Mouse (Mus musculus) heart, embryonic 13.5 days (tissue): Measurements from ENCODE around the gene Rsg1. TPM values are rescaled to one million over a fixed set of nuclear protein-coding genes. Genes with fewer than 3 reads are reported as not detected.

Source experiments
- ATAC-seq: fragments of 200-750 bp; cut with Nextera tagmentation; 2 replicates; pipeline ENCODE4 v1.8.0; 2017; ENCODE audit warnings: moderate TSS enrichment; ENCODE audit not compliant: insufficient number of reproducible peaks, low FRiP score, low TSS enrichment; ENCODE audit errors: extremely low read depth
- H3K27ac ChIP-seq: fragments of 300-500 bp; sonication (generic); replicated peaks from 2 replicates; pipeline ENCODE4 v1.5.1; 2015; ENCODE audit warnings: moderate library complexity, mild to moderate bottlenecking, inconsistent platforms
- H3K27me3 ChIP-seq: fragments of 300-500 bp; sonication (generic); replicated peaks from 2 replicates; pipeline ENCODE4 v1.6.1; 2015; ENCODE audit warnings: mild to moderate bottlenecking, inconsistent platforms
- H3K36me3 ChIP-seq: fragments of 300-500 bp; sonication (generic); 2 replicates; pipeline ENCODE4 v1.6.1; 2015; ENCODE audit warnings: mild to moderate bottlenecking, inconsistent platforms
- H3K4me1 ChIP-seq: fragments of 300-500 bp; sonication (generic); 2 replicates; pipeline ENCODE4 v1.6.1; 2015; ENCODE audit warnings: inconsistent platforms
- H3K4me2 ChIP-seq: fragments of 300-500 bp; sonication (generic); 2 replicates; pipeline ENCODE4 v1.6.1; 2015; ENCODE audit warnings: inconsistent platforms, mild to moderate bottlenecking, moderate library complexity
- H3K4me3 ChIP-seq: fragments of 300-500 bp; sonication (generic); 2 replicates; pipeline ENCODE4 v1.5.1; 2015; ENCODE audit warnings: moderate library complexity, mild to moderate bottlenecking, inconsistent platforms
- H3K9ac ChIP-seq: fragments of 300-500 bp; sonication (generic); 2 replicates; pipeline ENCODE4 v1.6.1; 2015; ENCODE audit warnings: inconsistent platforms, mild to moderate bottlenecking, moderate library complexity
- H3K9me3 ChIP-seq: fragments of 300-500 bp; sonication (generic); 2 replicates; pipeline ENCODE4 v1.6.1; 2016; ENCODE audit warnings: inconsistent platforms
- WGBS: fragments of 180-500 bp; shearing (Covaris S2); methylation state at CpG from one replicate; pipeline ENCODE4 v1.1.7; 2015; ENCODE audit warnings: mixed read lengths; 5-methylcytosine and 5-hydroxymethylcytosine counted together
- polyA plus RNA-seq: library from polyadenylated mRNA; unstranded; fragments of >200 nt; fragmentation: Nextera tagmentation; extraction: Ambion mirVana; gene quantifications from 2 replicates; pipeline ENCODE4 v1.2.1, GENCODE M21; 2015

Rsg1 gene
- polyA plus RNA-seq, 1 experiment from 2014 or later: 2.3 TPM

- Histone ChIP-seq H3K9me3 (no peaks in the 10 kb centered on the region), H3K4me3 (no peak overlapping the region), H3K36me3 (no peaks in the 10 kb centered on the region), H3K27me3 (no peaks in the 10 kb centered on the region), H3K4me2 (no peak overlapping the region), H3K4me1 (peaks cover 15% of the 10 kb centered on the region), H3K27ac (0 out of 2 replicates have a peak overlapping the region, but pooled peaks have one; percentile 26), H3K9ac (peak overlapping the region; percentile 53; the same call in 1 of the 2 replicates)
- WGBS: 83% methylated on average over 9 of the region's 9 CpGs
- no peak for ATAC-seq
Measured at GRCm38 (mm10) chr4:141212892-141213291, 864 bp upstream of the Rsg1 start.

- WGBS: 56% methylated on average over 2 of the region's 2 CpGs
Measured at GRCm38 (mm10) chr4:141213342-141213741, 414 bp upstream of the Rsg1 start.

DNA sequence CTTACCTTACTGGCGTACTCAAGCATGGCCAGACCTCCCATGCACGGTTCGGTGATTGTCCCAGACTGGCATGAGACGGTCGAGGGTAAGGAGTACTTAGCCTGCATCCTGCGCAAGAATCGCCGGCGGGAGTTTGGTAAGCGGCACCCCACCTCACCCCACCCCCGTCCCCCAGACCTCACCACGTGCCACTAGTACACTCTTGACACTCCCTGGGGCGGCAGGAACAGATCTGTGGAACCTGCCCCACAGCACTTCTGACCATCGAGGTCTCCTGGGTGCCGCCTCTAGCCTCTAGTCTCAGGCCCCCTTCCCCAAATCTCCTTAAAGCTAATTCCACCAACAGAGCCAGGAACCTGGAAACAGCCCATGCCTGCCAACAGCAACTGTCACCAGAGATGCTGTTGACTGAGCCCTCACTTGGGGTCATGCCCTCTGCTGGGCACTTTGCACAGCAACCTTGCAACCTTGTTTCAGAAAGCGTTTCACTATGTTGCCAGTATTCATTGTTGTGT lies 638 bp downstream of the Rsg1 start:
- no peak; the same call in 1 of the 2 replicates for ATAC-seq
- Histone ChIP-seq H3K27me3 (no peaks in the 10 kb centered on the region), H3K4me2 (peak overlapping the region; percentile 93), H3K9me3 (no peaks in the 10 kb centered on the region), H3K4me1 (peaks cover 18% of the 10 kb centered on the region), H3K27ac (no peak overlapping the region), H3K9ac (peak overlapping the region; percentile 83), H3K4me3 (peak overlapping the region; percentile 64), H3K36me3 (no peaks in the 10 kb centered on the region)
- 1% methylated on average over 16 of the region's 16 CpGs for WGBS

More at GRCm38 (mm10) chr4:141213342-141213741, 414 bp upstream of the Rsg1 start:
- H3K36me3 ChIP-seq: no peaks in the 10 kb centered on the region
- no peaks in the 10 kb centered on the region for H3K9me3 ChIP-seq
- no peaks in the 10 kb centered on the region for H3K27me3 ChIP-seq
- H3K4me1 ChIP-seq: peaks cover 15% of the 10 kb centered on the region
- peak overlapping the region; percentile 64 for H3K4me3 ChIP-seq
- ATAC-seq: no peak
- H3K27ac ChIP-seq: 0 out of 2 replicates have a peak overlapping the region, but pooled peaks have one; percentile 26
- H3K4me2 ChIP-seq: peak overlapping the region; percentile 93
- peak overlapping the region; percentile 53 for H3K9ac ChIP-seq

GRCm38 (mm10) chr4:141219583-141220213 lies 5.9 kb downstream of the Rsg1 start:
- no peak for ATAC-seq
- WGBS: 85% methylated on average over 20 of the region's 20 CpGs
- Histone ChIP-seq H3K27ac (no peak overlapping the region), H3K4me2 (no peak overlapping the region), H3K4me1 (peaks cover 4% of the 10 kb centered on the region), H3K27me3 (no peaks in the 10 kb centered on the region), H3K4me3 (no peak overlapping the region), H3K9me3 (no peaks in the 10 kb centered on the region), H3K9ac (no peak overlapping the region), H3K36me3 (no peaks in the 10 kb centered on the region)

GRCm38 (mm10) chr4:141221848-141222247 lies 8.1 kb downstream of the Rsg1 start:
- no peak overlapping the region for H3K4me2 ChIP-seq
- 59% methylated on average over 2 of the region's 2 CpGs for WGBS
- H3K9ac ChIP-seq: no peak overlapping the region
- H3K9me3 ChIP-seq: no peaks in the 10 kb centered on the region
- no peak for ATAC-seq
- H3K27ac ChIP-seq: no peak overlapping the region
- 0 out of 2 replicates have a peak, but pooled peaks cover 3% of the 10 kb centered on the region for H3K4me1 ChIP-seq
- H3K4me3 ChIP-seq: no peak overlapping the region
- H3K36me3 ChIP-seq: no peaks in the 10 kb centered on the region
- H3K27me3 ChIP-seq: no peaks in the 10 kb centered on the region

DNA sequence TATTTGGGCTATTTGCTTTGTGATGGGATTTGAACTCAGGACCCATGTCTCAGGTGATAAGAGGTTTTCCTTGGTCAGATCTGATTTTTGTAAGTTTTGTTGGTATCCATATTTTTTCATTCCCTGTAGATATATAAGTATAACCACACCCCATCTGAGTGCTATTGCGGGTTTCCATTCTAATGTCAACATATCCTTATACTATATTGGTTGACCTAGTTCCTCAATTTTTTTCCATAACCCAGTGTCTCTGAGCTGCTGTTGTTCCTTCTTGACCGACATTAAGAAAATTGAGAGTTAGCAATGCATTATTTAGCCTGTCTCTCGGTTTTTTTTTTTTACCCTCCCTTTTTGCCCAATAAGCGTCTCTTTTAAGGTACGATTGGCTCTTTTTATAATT lies 9.0 kb downstream of the Rsg1 start:
- 0 out of 2 replicates have a peak, but pooled peaks cover 3% of the 10 kb centered on the region for H3K4me1 ChIP-seq
- no peaks in the 10 kb centered on the region for H3K36me3 ChIP-seq
- H3K4me2 ChIP-seq: no peak overlapping the region
- H3K27ac ChIP-seq: no peak overlapping the region
- no peak overlapping the region for H3K9ac ChIP-seq
- H3K9me3 ChIP-seq: no peaks in the 10 kb centered on the region
- 85% methylated on average over 5 of the region's 5 CpGs for WGBS
- no peaks in the 10 kb centered on the region for H3K27me3 ChIP-seq
- H3K4me3 ChIP-seq: no peak overlapping the region
- no peak for ATAC-seq

- Histone ChIP-seq H3K9ac (no peak overlapping the region), H3K4me3 (no peak overlapping the region), H3K36me3 (no peaks in the 10 kb centered on the region), H3K27ac (no peak overlapping the region), H3K9me3 (no peaks in the 10 kb centered on the region), H3K27me3 (peaks cover 29% of the 10 kb centered on the region), H3K4me2 (no peak overlapping the region), H3K4me1 (peaks cover 10% of the 10 kb centered on the region)
- 75% methylated on average over 7 of the region's 7 CpGs for WGBS
- ATAC-seq: no peak
Measured at GRCm38 (mm10) chr4:141228687-141229086, 14.9 kb downstream of the Rsg1 start.

DNA sequence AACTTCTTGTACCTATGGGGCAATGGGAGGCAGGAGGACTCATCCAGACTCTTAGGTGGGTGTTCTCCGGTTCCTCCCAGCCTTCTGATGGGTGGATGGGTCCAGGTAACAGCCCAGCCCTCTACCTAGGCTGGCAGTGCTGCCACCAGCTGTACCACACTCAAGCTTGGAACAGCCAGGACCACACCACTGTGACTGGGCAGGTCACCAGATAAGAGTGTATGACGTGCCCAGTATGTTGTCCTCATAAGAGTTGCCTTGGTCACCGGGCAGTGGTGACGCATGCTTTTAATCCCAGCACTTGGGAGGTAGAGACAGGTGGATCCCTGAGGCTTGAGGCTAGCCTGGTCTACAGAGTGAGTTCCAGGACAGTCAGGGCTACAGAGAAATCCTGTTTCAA lies 19.4 kb downstream of the Rsg1 start:
- no peak for ATAC-seq
- no peaks in the 10 kb centered on the region for H3K9me3 ChIP-seq
- no peak overlapping the region for H3K4me3 ChIP-seq
- H3K9ac ChIP-seq: no peak overlapping the region
- no peaks in the 10 kb centered on the region for H3K36me3 ChIP-seq
- H3K4me1 ChIP-seq: peaks cover 10% of the 10 kb centered on the region
- H3K27ac ChIP-seq: no peak overlapping the region
- H3K4me2 ChIP-seq: no peak overlapping the region
- WGBS: 84% methylated on average over 4 of the region's 4 CpGs
- peaks cover 59% of the 10 kb centered on the region for H3K27me3 ChIP-seq

GRCm38 (mm10) chr4:141235537-141236111 lies 21.9 kb downstream of the Rsg1 start:
- Histone ChIP-seq H3K27ac (no peak overlapping the region), H3K9ac (no peak overlapping the region), H3K4me3 (no peak overlapping the region), H3K36me3 (no peaks in the 10 kb centered on the region), H3K4me2 (no peak overlapping the region), H3K9me3 (no peaks in the 10 kb centered on the region), H3K4me1 (peaks cover 21% of the 10 kb centered on the region), H3K27me3 (peaks cover 80% of the 10 kb centered on the region)
- ATAC-seq: no peak
- WGBS: 58% methylated on average over 6 of the region's 6 CpGs

- WGBS: 61% methylated on average over 3 of the region's 3 CpGs
- ATAC-seq: no peak
- no peaks in the 10 kb centered on the region for H3K36me3 ChIP-seq
- H3K4me3 ChIP-seq: no peak overlapping the region
- no peak overlapping the region for H3K9ac ChIP-seq
- H3K4me2 ChIP-seq: no peak overlapping the region
- H3K27ac ChIP-seq: no peak overlapping the region
- H3K27me3 ChIP-seq: peaks cover 82% of the 10 kb centered on the region
- H3K4me1 ChIP-seq: peaks cover 30% of the 10 kb centered on the region
- no peaks in the 10 kb centered on the region for H3K9me3 ChIP-seq
Measured at GRCm38 (mm10) chr4:141236856-141237255, 23.1 kb downstream of the Rsg1 start.

GRCm38 (mm10) chr4:141238492-141239387 lies 25.0 kb downstream of the Rsg1 start:
- H3K4me3 ChIP-seq: peak overlapping the region; percentile 50
- no peak for ATAC-seq
- peak overlapping the region; percentile 73 for H3K9ac ChIP-seq
- peaks cover 84% of the 10 kb centered on the region for H3K27me3 ChIP-seq
- no peaks in the 10 kb centered on the region for H3K36me3 ChIP-seq
- H3K9me3 ChIP-seq: no peaks in the 10 kb centered on the region
- WGBS: 6% methylated on average over 20 of the region's 20 CpGs
- peaks cover 43% of the 10 kb centered on the region for H3K4me1 ChIP-seq
- peak overlapping the region; percentile 83 for H3K4me2 ChIP-seq
- no peak overlapping the region for H3K27ac ChIP-seq
